Comparison of ENCODE assay signal across 8 mouse cellular contexts in the genomic region with DNA sequence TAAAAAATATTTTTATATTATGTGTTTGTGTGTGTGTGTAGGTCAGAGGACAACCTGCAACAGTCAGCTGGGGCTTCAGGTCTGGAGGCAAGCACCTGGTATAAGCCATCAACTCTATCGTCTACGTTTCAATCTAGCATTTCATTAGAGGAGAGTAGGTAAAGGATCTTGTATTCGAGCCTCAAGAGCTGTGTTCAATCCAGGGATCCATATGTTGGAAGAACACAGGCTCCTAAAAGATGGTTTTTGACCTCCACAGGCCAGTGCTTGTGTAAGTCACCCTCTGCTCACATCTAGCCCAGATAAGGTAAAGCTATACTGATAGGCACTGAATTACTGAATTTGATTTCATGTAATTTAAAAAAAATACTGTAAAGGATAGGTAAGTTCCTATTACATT. TPM values are rescaled to one million over a fixed set of nuclear protein-coding genes. Genes with fewer than 3 reads are reported as not detected.
DNase-seq lines count a peak whose midpoint lies in the region; ATAC-seq and TF ChIP-seq lines count a peak whose summit lies in the region.
"Had no signal": no experiment of that assay in that cellular context is flagged by ENCODE, and none has a peak within 500 bp of the region (broad histone marks: within the 10 kb centered on the region; RNA-seq: fewer than 3 reads in every experiment).

No protein-coding gene starts in this region.

- peak overlapping the region; percentile 78; the same call in 1 of the 2 replicates for H3K27ac ChIP-seq in layer of hippocampus, adult 2 months
- H3K27ac ChIP-seq in embryonic facial prominence, embryonic 14.5 days (replicated peaks; ENCODE audit: low read depth, low read length) = peak overlapping the region; percentile 98
- peak overlapping the region; percentile 42; the same call in 1 of the 2 replicates for H3K27ac ChIP-seq in intestine, embryonic 15.5 days
- H3K27ac ChIP-seq in midbrain, embryonic 16.5 days (ENCODE audit: low read length) = no peak overlapping the region

- H3K9me3 ChIP-seq in embryonic facial prominence, embryonic 14.5 days (ENCODE audit: control insufficient read depth, low read length) = no peaks in the 10 kb centered on the region
- H3K9me3 ChIP-seq in intestine, embryonic 15.5 days = no peaks in the 10 kb centered on the region
- no peaks in the 10 kb centered on the region for H3K9me3 ChIP-seq in midbrain, embryonic 16.5 days (replicated peaks; ENCODE audit: control insufficient read depth, low read length, poor library complexity, severe bottlenecking)

- no peak overlapping the region for H3K9ac ChIP-seq in embryonic facial prominence, embryonic 14.5 days (ENCODE audit: low read depth, low read length)
- peak overlapping the region; percentile 4; the same call in 1 of the 2 replicates for H3K9ac ChIP-seq in intestine, embryonic 15.5 days
- H3K9ac ChIP-seq in midbrain, embryonic 16.5 days (ENCODE audit: low read depth, low read length) = 0 out of 2 replicates have a peak overlapping the region, but pooled peaks have one; percentile 10

- H3K4me2 ChIP-seq in embryonic facial prominence, embryonic 14.5 days (ENCODE audit: low read depth, low read length) = peak overlapping the region; percentile 97
- H3K4me2 ChIP-seq in intestine, embryonic 15.5 days (replicated peaks) = peak overlapping the region; percentile 26; the same call in 1 of the 2 replicates
- no peak overlapping the region for H3K4me2 ChIP-seq in midbrain, embryonic 16.5 days (ENCODE audit: low read length)

- no peaks in the 10 kb centered on the region for H3K27me3 ChIP-seq in embryonic facial prominence, embryonic 14.5 days (replicated peaks; ENCODE audit: control insufficient read depth, insufficient read depth, low read length)
- H3K27me3 ChIP-seq in intestine, embryonic 15.5 days (replicated peaks) = no peaks in the 10 kb centered on the region
- no peaks in the 10 kb centered on the region for H3K27me3 ChIP-seq in midbrain, embryonic 16.5 days (ENCODE audit: control insufficient read depth, insufficient read depth, low read depth, low read length)

- no peak for ATAC-seq in embryonic facial prominence, embryonic 14.5 days (ENCODE audit: low read depth)
- ATAC-seq in intestine, embryonic 15.5 days = no peak
- no peak for ATAC-seq in midbrain, embryonic 16.5 days

- DNase-seq in layer of hippocampus, adult 2 months (ENCODE audit: low spot score in 2 of 2) = no peak
- no peak for DNase-seq in layer of hippocampus, adult 18-20 months (ENCODE audit: low spot score in 2 of 2)
- DNase-seq in embryonic facial prominence, embryonic 14.5 days (ENCODE audit: low spot score) = no peak
- DNase-seq in retina, postnatal 1 day = no peak
- DNase-seq in T-cell, adult 2 months (ENCODE audit: low spot score) = no peak
- DNase-seq: cerebellum, postnatal 36 days had no signal

- WGBS in embryonic facial prominence, embryonic 14.5 days = 45% methylated on average over 3 of the region's 3 CpGs
- WGBS in intestine, embryonic 15.5 days = 65% methylated on average over 3 of the region's 3 CpGs
- 68% methylated on average over 3 of the region's 3 CpGs for WGBS in midbrain, embryonic 16.5 days

- peaks cover 10% of the 10 kb centered on the region; the same call in 1 of the 2 replicates for H3K4me1 ChIP-seq in embryonic facial prominence, embryonic 14.5 days (ENCODE audit: control insufficient read depth, insufficient read depth, low read length)
- peaks cover 3% of the 10 kb centered on the region for H3K4me1 ChIP-seq in intestine, embryonic 15.5 days (replicated peaks)
- peaks cover 18% of the 10 kb centered on the region for H3K4me1 ChIP-seq in midbrain, embryonic 16.5 days (ENCODE audit: control insufficient read depth, insufficient read depth, low read length)

- H3K4me3 ChIP-seq in layer of hippocampus, adult 2 months = no peak overlapping the region
- no peak overlapping the region for H3K4me3 ChIP-seq in embryonic facial prominence, embryonic 14.5 days (ENCODE audit: low read depth, low read length)
- no peak overlapping the region for H3K4me3 ChIP-seq in intestine, embryonic 15.5 days (replicated peaks)
- H3K4me3 ChIP-seq in midbrain, embryonic 16.5 days (ENCODE audit: low read depth, low read length) = no peak overlapping the region

- no peak for TF ChIP-seq CTCF in layer of hippocampus, adult 2 months (conservative IDR thresholded peaks at IDR 0.05)

- H3K36me3 ChIP-seq in embryonic facial prominence, embryonic 14.5 days (ENCODE audit: control insufficient read depth, insufficient read depth, low read length) = no peaks in the 10 kb centered on the region
- H3K36me3 ChIP-seq in intestine, embryonic 15.5 days = no peaks in the 10 kb centered on the region
- H3K36me3 ChIP-seq in midbrain, embryonic 16.5 days (ENCODE audit: control insufficient read depth, insufficient read depth, low read length) = no peaks in the 10 kb centered on the region

RNA-seq across cellular contexts. Expression of a gene that starts 3.8 kb away (rescaled TPM):
- total RNA-seq in layer of hippocampus, adult 2 months (2021) = 1 to 10 TPM; 4.6 to 5.5 TPM
- total RNA-seq in layer of hippocampus, adult 18-20 months (2021) = 1 to 10 TPM; 3.1 to 4.0 TPM
- polyA plus RNA-seq in embryonic facial prominence, embryonic 14.5 days (2014; fragmentation: Nextera tagmentation; extraction: Ambion mirVana) = 0.60 TPM in 2 replicates
- 0.46 and 0.64 TPM in 2 replicates for polyA plus RNA-seq in intestine, embryonic 15.5 days (2015; fragmentation: Nextera tagmentation; extraction: Ambion mirVana)
- polyA plus RNA-seq in midbrain, embryonic 16.5 days (2015; fragmentation: Nextera tagmentation; extraction: Ambion mirVana) = 0.07 TPM in 1 of 2 replicates, not detected in the other

RNA-seq across cellular contexts. Expression of a gene that starts 5.3 kb away (rescaled TPM):
- 10 to 100 TPM; 45.3 to 54.6 TPM for total RNA-seq in layer of hippocampus, adult 2 months (2021)
- 10 to 100 TPM; 39.8 to 44.6 TPM for total RNA-seq in layer of hippocampus, adult 18-20 months (2021)
- 4.4 and 6.1 TPM in 2 replicates for polyA plus RNA-seq in embryonic facial prominence, embryonic 14.5 days (2014; fragmentation: Nextera tagmentation; extraction: Ambion mirVana)
- polyA plus RNA-seq in intestine, embryonic 15.5 days (2015; fragmentation: Nextera tagmentation; extraction: Ambion mirVana) = 3.5 and 4.3 TPM in 2 replicates
- polyA plus RNA-seq in midbrain, embryonic 16.5 days (2015; fragmentation: Nextera tagmentation; extraction: Ambion mirVana) = 1.0 and 1.4 TPM in 2 replicates

RNA-seq across cellular contexts. Expression of a gene that starts 5.5 kb away (rescaled TPM):
- total RNA-seq in layer of hippocampus, adult 2 months (2021) = 100 to 1,000 TPM; 150 to 167 TPM
- total RNA-seq in layer of hippocampus, adult 18-20 months (2021) = 100 to 1,000 TPM; 135 to 161 TPM
- polyA plus RNA-seq in embryonic facial prominence, embryonic 14.5 days (2014; fragmentation: Nextera tagmentation; extraction: Ambion mirVana) = 0.84 and 0.88 TPM in 2 replicates
- 0.88 and 1.0 TPM in 2 replicates for polyA plus RNA-seq in intestine, embryonic 15.5 days (2015; fragmentation: Nextera tagmentation; extraction: Ambion mirVana)
- not detected in 2 replicates for polyA plus RNA-seq in midbrain, embryonic 16.5 days (2015; fragmentation: Nextera tagmentation; extraction: Ambion mirVana)

RNA-seq across cellular contexts. Expression of a gene that starts 13.1 kb away (rescaled TPM):
- total RNA-seq in layer of hippocampus, adult 2 months (2021) = 10 to 100 TPM; 17.7 to 18.3 TPM
- total RNA-seq in layer of hippocampus, adult 18-20 months (2021) = 10 to 100 TPM; 15.1 to 16.5 TPM
- polyA plus RNA-seq in embryonic facial prominence, embryonic 14.5 days (2014; fragmentation: Nextera tagmentation; extraction: Ambion mirVana) = 0.71 and 1.0 TPM in 2 replicates
- polyA plus RNA-seq in intestine, embryonic 15.5 days (2015; fragmentation: Nextera tagmentation; extraction: Ambion mirVana) = 0.45 and 0.97 TPM in 2 replicates
- not detected in 2 replicates for polyA plus RNA-seq in midbrain, embryonic 16.5 days (2015; fragmentation: Nextera tagmentation; extraction: Ambion mirVana)

RNA-seq across cellular contexts. Expression of a gene that starts 13.7 kb away (rescaled TPM):
- 1 to 10 TPM in 1 of 2 experiments, under 1 TPM in 1; 0.39 to 1.2 TPM for total RNA-seq in layer of hippocampus, adult 2 months (2021)
- total RNA-seq in layer of hippocampus, adult 18-20 months (2021) = under 1 TPM; 0.43 to 0.54 TPM
- polyA plus RNA-seq in embryonic facial prominence, embryonic 14.5 days (2014; fragmentation: Nextera tagmentation; extraction: Ambion mirVana) = 0.76 and 0.77 TPM in 2 replicates
- polyA plus RNA-seq in intestine, embryonic 15.5 days (2015; fragmentation: Nextera tagmentation; extraction: Ambion mirVana) = 1.1 and 1.3 TPM in 2 replicates
- 0.27 TPM in 1 of 2 replicates, not detected in the other for polyA plus RNA-seq in midbrain, embryonic 16.5 days (2015; fragmentation: Nextera tagmentation; extraction: Ambion mirVana)
